Mouse (Mus musculus) monocyte, adult 5-6 weeks (primary cell): ENCODE measurements around the gene Cfap97. TPM values are rescaled to one million over a fixed set of nuclear protein-coding genes. Genes with fewer than 3 reads are reported as not detected.

ENCODE experiments used
- ATAC-seq: fragments of 153-309, 156-312 bp; replicated peaks from 2 replicates; pipeline ENCODE4 v1.8.0; 2017; ENCODE audit warnings: mild to moderate bottlenecking; ENCODE audit not compliant: low TSS enrichment, insufficient number of reproducible peaks, severe bottlenecking, poor library complexity, low FRiP score
- total RNA-seq: library from RNA; stranded (forward); fragments of 200-1000, 200-491, 200-594 nt; gene quantifications from 3 replicates; pipeline ENCODE4 v1.2.3, GENCODE M21; 2017

Gene Cfap97
- total RNA-seq, 1 experiment from 2014 or later, result 16.0 TPM

GRCm38 (mm10) chr8:46149782-46150181, 1.8 kb upstream of the Cfap97 start:
- ATAC-seq, result no peak

GRCm38 (mm10) chr8:46152064-46153031, 777 bp downstream of the Cfap97 start, which contains the start of gene Snx25:
Snx25 (minus strand) TSS chr8:46152159.
- peak; percentile 33; the same call in 1 of the 2 replicates for ATAC-seq

- ATAC-seq, result no peak
These were observed 1.5 kb downstream of the Cfap97 start for GRCm38 (mm10) chr8:46153042-46153441.

- peak; percentile 96 for ATAC-seq
These were observed 11.6 kb downstream of the Cfap97 start for GRCm38 (mm10) chr8:46162953-46163869.

- no peak for ATAC-seq
These were observed 12.3 kb downstream of the Cfap97 start for GRCm38 (mm10) chr8:46163870-46164190.

GRCm38 (mm10) chr8:46173651-46174050, 22.1 kb downstream of the Cfap97 start:
- ATAC-seq, result no peak

- no peak for ATAC-seq
These were observed 28.6 kb downstream of the Cfap97 start for GRCm38 (mm10) chr8:46180136-46180535.

- ATAC-seq, result no peak
These were observed 33.8 kb downstream of the Cfap97 start for GRCm38 (mm10) chr8:46185361-46185760.

- ATAC-seq, result no peak
These were observed 41.5 kb downstream of the Cfap97 start for GRCm38 (mm10) chr8:46193100-46193499.

- no peak for ATAC-seq
These were observed 45.3 kb downstream of the Cfap97 start for GRCm38 (mm10) chr8:46196877-46197276.

GRCm38 (mm10) chr8:46197673-46198072, 46.1 kb downstream of the Cfap97 start:
- no peak for ATAC-seq

- ATAC-seq, result no peak
These were observed 50.8 kb downstream of the Cfap97 start for GRCm38 (mm10) chr8:46202350-46202749.

GRCm38 (mm10) chr8:46204301-46204700, 52.7 kb downstream of the Cfap97 start:
- no peak for ATAC-seq

GRCm38 (mm10) chr8:46204974-46205640, 53.5 kb downstream of the Cfap97 start:
- ATAC-seq, result no peak

GRCm38 (mm10) chr8:46206107-46206506, 54.5 kb downstream of the Cfap97 start:
- no peak for ATAC-seq

GRCm38 (mm10) chr8:46208354-46208753, 56.8 kb downstream of the Cfap97 start:
- ATAC-seq, result no peak

- ATAC-seq, result no peak
These were observed 57.5 kb downstream of the Cfap97 start for GRCm38 (mm10) chr8:46209057-46209456.

GRCm38 (mm10) chr8:46210404-46211315, 59.1 kb downstream of the Cfap97 start, which contains the start of gene Slc25a4:
Slc25a4 (minus strand) TSS chr8:46211284.
- peak; percentile 40; the same call in 1 of the 2 replicates for ATAC-seq
